Mouse (Mus musculus) megakaryocyte, adult 5-6 weeks (primary cell): Measurements from ENCODE around the gene Klhl28. TPM values are rescaled to one million over a fixed set of nuclear protein-coding genes. Genes with fewer than 3 reads are reported as not detected.

Experiments
- total RNA-seq, 2 experiments: library from RNA; stranded (forward) in 1 of 2; stranded (reverse) in 1 of 2; fragments of 153-499, 151-499 nt in 1 of 2; fragments of 221-1000, 200-1000 nt in 1 of 2; gene quantifications; 2 replicates each; pipeline versions ENCODE4 v1.2.3 to v1.2.4; 2015 to 2017

Klhl28 gene
- total RNA-seq, 2 experiments from 2014 or later, result 17.5 to 19.8 TPM

Other genes with a start within 250 kb of the Klhl28 start
- 1.7 and 3.1 TPM in 2 replicates for gene Gm527, start 47.6 kb downstream of the Klhl28 start, total RNA-seq (2015)
- 0.69 and 1.9 TPM in 2 replicates for gene Gm527, start 47.6 kb downstream of the Klhl28 start, total RNA-seq (2017)
- 17.7 and 18.7 TPM in 2 replicates for gene Togaram1, start 270 bp upstream of the Klhl28 start, total RNA-seq (2015)
- 24.0 and 24.7 TPM in 2 replicates for gene Togaram1, start 270 bp upstream of the Klhl28 start, total RNA-seq (2017)
- gene Prpf39, start 70.8 kb upstream of the Klhl28 start, total RNA-seq (2015), result 29.9 and 38.7 TPM in 2 replicates
- 39.2 and 41.0 TPM in 2 replicates for gene Prpf39, start 70.8 kb upstream of the Klhl28 start, total RNA-seq (2017)
- gene Fkbp3, start 108.5 kb upstream of the Klhl28 start, total RNA-seq (2015), result 111 and 122 TPM in 2 replicates
- 101 and 117 TPM in 2 replicates for gene Fkbp3, start 108.5 kb upstream of the Klhl28 start, total RNA-seq (2017)
- gene Fancm, start 110.1 kb upstream of the Klhl28 start, total RNA-seq (2015), result 13.0 and 18.7 TPM in 2 replicates
- gene Fancm, start 110.1 kb upstream of the Klhl28 start, total RNA-seq (2017), result 20.7 and 24.6 TPM in 2 replicates
- 69.1 and 72.2 TPM in 2 replicates for gene Mis18bp1, start 207.1 kb upstream of the Klhl28 start, total RNA-seq (2015)
- gene Mis18bp1, start 207.1 kb upstream of the Klhl28 start, total RNA-seq (2017), result 63.1 and 69.6 TPM in 2 replicates